Mouse (Mus musculus) brain, adult 10 weeks (tissue): ENCODE measurements around the gene Upk2. TPM values are rescaled to one million over a fixed set of nuclear protein-coding genes. Genes with fewer than 3 reads are reported as not detected.

ENCODE experiments used
- polyA plus RNA-seq: library from polyadenylated mRNA; stranded (reverse); fragments of 350-450 nt; fragmentation: Illumina TruSeq; extraction: RNeasy Lipid Tissue Mini Kit (QIAGEN cat#74804); gene quantifications from one replicate; pipeline ENCODE4 v1.2.3, GENCODE M21; 2015; ENCODE audit warnings: low read depth, low replicate concordance

Upk2 gene
- not detected for polyA plus RNA-seq

GRCm38 (mm10) chr9:44454891-44455220, at the start of gene Upk2:
Gene Upk2, minus strand, starts transcription at chr9:44454976.

GRCm38 (mm10) chr9:44482552-44482951, 27.8 kb upstream of the Upk2 start, which contains the start of gene Bcl9l:
Gene Bcl9l, plus strand, starts transcription at chr9:44482825.

DNA sequence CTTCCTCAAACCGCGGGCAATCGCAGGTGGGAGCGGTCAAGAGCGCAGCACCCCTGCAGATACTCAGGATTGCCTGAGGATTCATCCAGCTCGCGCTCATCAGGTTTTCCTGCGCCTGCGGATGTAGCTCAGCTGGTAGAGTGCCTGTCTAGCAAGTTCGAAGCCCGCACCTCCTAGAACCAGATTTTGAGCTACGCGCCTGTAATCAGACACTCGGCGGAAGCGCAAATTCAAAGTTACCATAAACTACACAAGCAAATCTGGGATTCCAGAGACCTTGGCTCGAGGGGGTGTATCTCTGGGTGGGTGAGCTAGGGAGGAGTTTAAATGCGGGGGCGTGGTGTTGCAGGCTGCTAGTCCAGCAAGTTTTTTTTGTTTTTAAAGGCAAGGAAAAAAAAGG, 13.8 kb downstream of the Upk2 start, which contains the start of gene Foxr1:
TSS of gene Foxr1 (minus strand) at position 176 of the 400 bp plus-strand sequence.

DNA sequence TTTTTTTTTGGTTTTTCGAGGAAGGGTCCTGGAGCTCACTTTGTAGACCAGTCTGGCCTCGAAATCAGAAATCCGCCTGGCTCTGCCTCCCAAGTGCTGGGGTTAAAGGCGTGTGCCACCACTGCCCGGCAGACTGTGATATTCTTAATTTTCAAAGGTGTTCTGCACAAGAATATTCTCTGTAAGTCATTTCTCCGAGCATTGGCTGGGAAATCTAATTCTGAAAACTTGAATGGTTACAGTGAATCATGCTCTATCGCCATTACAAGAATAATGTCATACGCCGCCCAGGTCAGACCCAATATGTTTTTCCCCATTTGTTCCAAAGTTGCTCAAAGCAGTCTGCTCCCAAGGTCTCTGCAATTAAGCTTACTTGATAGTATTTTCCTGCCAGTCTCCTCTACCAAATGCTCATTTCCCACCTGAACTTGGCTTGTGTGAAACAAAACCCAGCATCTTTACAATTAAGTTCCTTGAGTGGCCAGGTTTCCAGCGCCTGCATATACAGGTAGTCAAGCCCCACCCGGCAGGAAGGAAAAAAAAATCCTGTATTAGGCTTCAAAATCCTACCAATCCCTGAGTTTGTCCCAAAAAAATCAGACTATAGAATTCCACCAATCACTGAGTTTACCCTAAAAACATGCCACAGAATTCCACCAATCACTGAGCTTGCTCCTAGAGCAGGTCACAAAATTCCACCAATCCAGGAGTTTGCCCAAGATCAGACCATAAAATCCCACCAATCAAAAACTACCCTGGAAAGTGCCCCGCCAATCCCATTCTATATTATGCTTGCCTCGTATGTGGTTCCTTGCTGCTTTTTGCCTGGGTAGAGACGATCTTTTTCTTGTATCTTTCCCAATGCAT, 36.0 kb downstream of the Upk2 start, which contains the start of gene Ccdc84:
TSS of gene Ccdc84 (minus strand) at position 51 of the 867 bp plus-strand sequence.

GRCm38 (mm10) chr9:44406906-44407751, 47.6 kb downstream of the Upk2 start, which contains the start of the genes Rps25 and Trappc4:
Gene Rps25, plus strand, starts transcription at chr9:44407139.
Gene Trappc4, minus strand, starts transcription at chr9:44407600.

Other genes with a start within 250 kb of the Upk2 start
- gene Cbl, start 220.9 kb downstream of the Upk2 start, polyA plus RNA-seq, result 20.5 TPM
- 21.0 TPM for gene Ccdc153, start 214.3 kb downstream of the Upk2 start, polyA plus RNA-seq
- 0.67 TPM for gene Pdzd3, start 203.5 kb downstream of the Upk2 start, polyA plus RNA-seq
- 5.8 TPM for gene Nlrx1, start 186.4 kb downstream of the Upk2 start, polyA plus RNA-seq
- 43.6 TPM for gene Abcg4, start 166.4 kb downstream of the Upk2 start, polyA plus RNA-seq
- gene Hinfp, start 149.3 kb downstream of the Upk2 start, polyA plus RNA-seq, result 14.6 TPM
- gene C2cd2l, start 134.7 kb downstream of the Upk2 start, polyA plus RNA-seq, result 126 TPM
- 14.0 TPM for gene Dpagt1, start 129.0 kb downstream of the Upk2 start, polyA plus RNA-seq
- gene H2afx, start 120.3 kb downstream of the Upk2 start, polyA plus RNA-seq, result 37.3 TPM
- gene Hmbs, start 110.7 kb downstream of the Upk2 start, polyA plus RNA-seq, result 27.9 TPM
- 49.3 TPM for gene Vps11, start 93.3 kb downstream of the Upk2 start, polyA plus RNA-seq
- 63.9 TPM for gene Hyou1, start 75.5 kb downstream of the Upk2 start, polyA plus RNA-seq
- gene Slc37a4, start 58.1 kb downstream of the Upk2 start, polyA plus RNA-seq, result 38.3 TPM
- gene Rps25, start 47.8 kb downstream of the Upk2 start, polyA plus RNA-seq, result 1,304 TPM
- 113 TPM for gene Trappc4, start 47.4 kb downstream of the Upk2 start, polyA plus RNA-seq
- gene Ccdc84, start 36.4 kb downstream of the Upk2 start, polyA plus RNA-seq, result 29.7 TPM
- gene Foxr1, start 13.8 kb downstream of the Upk2 start, polyA plus RNA-seq, result not detected
- 19.4 TPM for gene Bcl9l, start 27.8 kb upstream of the Upk2 start, polyA plus RNA-seq
- not detected for gene Cxcr5, start 106.9 kb upstream of the Upk2 start, polyA plus RNA-seq
- gene Ddx6, start 149.9 kb upstream of the Upk2 start, polyA plus RNA-seq, result 61.7 TPM
- not detected for gene Treh, start 218.3 kb upstream of the Upk2 start, polyA plus RNA-seq